Mouse (Mus musculus) ES-E14 (cell line): ENCODE data around the gene March5. TPM values are rescaled to one million over a fixed set of nuclear protein-coding genes. Genes with fewer than 3 reads are reported as not detected.

Experiments used
- DNase-seq: peaks from one replicate; pipeline ENCODE4 v3.0.0-alpha.2; 2013; ENCODE audit warnings: low read depth, low spot score
- H3K27ac ChIP-seq: 2 replicates; pipeline ENCODE4 v1.5.1; 2012; ENCODE audit warnings: low read depth, mild to moderate bottlenecking, low read length, moderate library complexity, mixed read lengths; ENCODE audit not compliant: poor library complexity, insufficient read depth, severe bottlenecking
- H3K36me3 ChIP-seq: 2 replicates; pipeline ENCODE4 v1.6.1; 2012; ENCODE audit warnings: mild to moderate bottlenecking, low read length, moderate library complexity, mixed read lengths; ENCODE audit not compliant: control insufficient read depth, poor library complexity, insufficient read depth, severe bottlenecking
- H3K4me1 ChIP-seq, 2 experiments: fragments of 150-350 bp in 1 of 2; sonication (generic) in 1 of 2; 2 replicates each; pipeline ENCODE4 v1.6.1; 2012; ENCODE audit warnings: low read length in 2 of 2, mild to moderate bottlenecking in 1 of 2, mixed read lengths in 1 of 2; ENCODE audit not compliant: control insufficient read depth in 2 of 2, insufficient read depth in 2 of 2, poor library complexity in 1 of 2
- H3K4me3 ChIP-seq, 2 experiments: fragments of 150-350 bp in 1 of 2; sonication (generic) in 1 of 2; 2 replicates each; pipeline ENCODE4 v1.5.1; 2012; ENCODE audit warnings: low read length in 2 of 2, low read depth in 1 of 2, mild to moderate bottlenecking in 1 of 2, mixed read lengths in 1 of 2; ENCODE audit not compliant: insufficient read depth in 1 of 2, poor library complexity in 1 of 2, severe bottlenecking in 1 of 2
- H3K9ac ChIP-seq: 2 replicates; pipeline ENCODE4 v1.6.1; 2012; ENCODE audit warnings: low read depth, mild to moderate bottlenecking, low read length, mixed read lengths; ENCODE audit not compliant: poor library complexity, insufficient read depth, severe bottlenecking
- H3K9me3 ChIP-seq: fragments of 150-350 bp; sonication (generic); 2 replicates; pipeline ENCODE4 v1.6.1; 2012; ENCODE audit warnings: low read depth, mild to moderate bottlenecking, low read length; ENCODE audit not compliant: control insufficient read depth, insufficient read depth
- CHD2 ChIP-seq: IDR thresholded peaks from 2 replicates; pipeline ENCODE4 v1.6.1; 2014; ENCODE audit warnings: mild to moderate bottlenecking, low read depth, low read length, inconsistent platforms
- HCFC1 ChIP-seq: IDR thresholded peaks from 2 replicates; pipeline ENCODE4 v1.6.1; 2012; ENCODE audit warnings: low read length, inconsistent platforms, borderline replicate concordance; ENCODE audit not compliant: insufficient read depth
- MAFK ChIP-seq: IDR thresholded peaks from 2 replicates; pipeline ENCODE4 v1.6.1; 2014; ENCODE audit warnings: mild to moderate bottlenecking, low read depth, low read length, inconsistent platforms; ENCODE audit not compliant: insufficient read depth
- ZC3H11A ChIP-seq: IDR thresholded peaks from 2 replicates; pipeline ENCODE4 v1.6.1; 2012; ENCODE audit warnings: low read depth, mild to moderate bottlenecking, inconsistent platforms, low read length, borderline replicate concordance
- ZNF384 ChIP-seq: IDR thresholded peaks from 2 replicates; pipeline ENCODE4 v1.6.1; 2012; ENCODE audit warnings: low read depth, low read length, inconsistent platforms
- in situ Hi-C, 2 experiments: fragments of 600-800 bp; cut with MboI; formaldehyde crosslinking; loops; one replicate each; pipeline ENCODE4 v1.15.1; 2025; ENCODE audit warnings: low sequenced_read_pairs in 2 of 2, inconsistent platforms in 1 of 2; ENCODE audit not compliant: unreplicated experiment in 2 of 2
- total RNA-seq: library from RNA; depleted of rRNA; stranded (reverse); fragments of 300-350 nt; gene quantifications from 2 replicates; pipeline ENCODE4 v1.2.3, GENCODE M21; 2012; rRNA removed

March5 gene
- total RNA-seq, 1 experiment = 104 TPM

DNA sequence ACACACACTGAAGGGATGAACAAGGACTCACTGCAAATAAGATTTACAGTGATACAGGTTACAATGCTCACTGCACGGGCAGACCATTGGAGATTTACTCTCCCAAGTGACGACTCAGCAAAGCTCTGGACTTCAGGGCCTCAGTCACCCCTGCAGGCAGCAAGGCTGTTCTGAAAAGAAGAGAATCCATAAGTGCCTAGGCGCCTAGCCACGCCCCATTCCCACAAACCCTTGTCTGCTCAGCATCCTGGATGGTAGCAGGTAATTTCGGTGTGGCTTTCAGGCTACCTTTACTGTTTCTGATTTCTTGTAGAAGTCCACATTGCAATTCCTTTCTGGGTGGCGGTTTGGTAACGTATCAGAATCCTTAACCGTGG, 56.2 kb downstream of the March5 start:
- H3K27ac ChIP-seq = no peak overlapping the region
- H3K4me1 ChIP-seq = peaks cover 0 to 13% of the 10 kb centered on the region in 2 experiments; a peak in 1 of 4 replicates
- H3K36me3 ChIP-seq = no peaks in the 10 kb centered on the region
- in situ Hi-C loops = loop anchor here (10.0 to 25.0 kb wide), 2 partner anchors 201 to 219 kb away; no protein-coding TSS in a partner anchor
- H3K9ac ChIP-seq = no peak overlapping the region
- DNase-seq = no peak
- TF ChIP-seq ZNF384 = no peak
- TF ChIP-seq CHD2 = no peak
- no peak; the same call in 1 of the 2 replicates for TF ChIP-seq MAFK
- H3K4me3 ChIP-seq = peak overlapping the region; percentile 16 to 25; a peak in 3 of 4 replicates
- H3K9me3 ChIP-seq = no peaks in the 10 kb centered on the region

DNA sequence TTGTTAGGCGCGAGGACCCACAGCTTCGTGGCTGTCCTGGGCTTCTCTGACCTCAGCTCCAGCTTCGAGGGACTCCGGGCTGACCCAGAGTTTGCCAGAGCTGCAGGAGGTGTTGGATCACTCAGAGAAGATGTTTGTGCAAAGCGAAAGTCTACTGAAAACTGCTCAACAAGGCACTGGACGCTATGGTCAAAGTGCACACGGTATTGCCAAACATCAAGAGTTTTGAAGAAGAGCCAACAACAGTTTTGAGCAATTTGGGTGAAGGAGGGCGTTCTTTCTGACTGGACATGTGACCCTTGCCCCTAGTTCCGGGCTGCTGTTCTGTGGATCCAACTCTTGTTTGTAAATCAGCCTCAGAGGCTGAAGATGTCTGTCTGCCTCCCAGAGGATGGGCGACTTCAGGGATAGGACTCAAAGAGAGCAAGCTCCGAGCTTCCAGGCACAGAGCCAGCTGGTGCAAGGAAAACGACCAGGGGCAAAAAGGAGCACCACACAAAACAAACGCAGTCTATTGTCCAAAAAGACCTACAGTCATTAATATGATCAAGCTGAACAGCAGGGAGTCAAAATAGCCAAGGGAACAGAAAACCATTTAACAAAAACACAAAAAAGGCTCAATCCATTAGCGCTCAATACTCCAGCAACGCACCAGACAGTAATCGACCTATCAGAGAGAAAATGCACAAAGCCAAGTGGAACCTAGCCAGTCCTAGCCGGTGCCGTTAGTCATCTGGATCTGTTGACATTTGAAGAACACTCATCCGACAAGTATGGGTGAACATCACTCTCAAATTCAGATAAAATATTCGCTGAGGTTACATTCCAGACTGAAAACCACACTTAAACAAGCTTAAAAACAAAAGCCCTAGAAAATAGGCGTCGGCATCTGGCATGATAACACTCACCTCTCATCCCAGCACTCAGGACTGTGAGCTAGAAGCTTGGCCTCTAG, 56.9 kb downstream of the March5 start:
- TF ChIP-seq ZNF384 (no peak), HCFC1 (no peak), MAFK (no peak), ZC3H11A (no peak), CHD2 (no peak)

DNA sequence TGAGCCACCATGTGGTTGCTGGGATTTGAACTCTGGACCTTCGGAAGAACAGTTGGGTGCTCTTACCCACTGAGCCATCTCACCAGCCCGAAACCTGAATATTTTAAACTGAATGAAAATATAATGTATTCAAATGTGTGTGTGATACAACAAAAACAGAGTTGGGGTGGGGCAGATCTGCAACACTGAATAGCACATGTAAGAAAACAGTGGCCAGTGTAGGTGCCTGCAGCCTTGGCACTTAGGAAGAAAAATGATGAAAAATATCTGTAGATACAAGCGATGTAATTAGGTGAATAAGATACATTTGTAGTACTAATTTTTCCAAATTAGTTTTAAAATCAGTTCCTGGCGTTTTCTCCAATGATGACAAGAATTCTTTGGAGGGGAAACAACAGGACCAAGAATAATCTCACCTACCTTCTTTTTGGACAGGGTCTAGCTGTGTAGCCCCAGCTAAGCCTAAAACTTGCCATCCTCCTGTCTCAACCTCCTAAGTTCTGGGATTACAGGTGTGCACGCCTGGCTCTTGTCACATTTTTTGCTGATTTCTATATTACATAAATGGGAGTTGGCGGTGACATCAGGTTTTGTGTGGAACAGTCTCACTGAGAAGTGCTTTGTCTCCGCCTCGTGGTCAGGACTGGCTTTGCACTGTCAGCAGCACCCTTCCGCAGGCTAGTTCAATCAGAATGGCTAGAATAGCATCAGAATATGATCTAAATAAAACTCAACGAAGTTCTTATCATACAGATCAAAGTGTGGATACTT, 58.2 kb downstream of the March5 start:
- H3K4me3 ChIP-seq = no peak overlapping the region
- TF ChIP-seq CHD2 = no peak
- TF ChIP-seq ZC3H11A = peak; percentile 75
- TF ChIP-seq MAFK = peak; percentile 83
- no peak for TF ChIP-seq HCFC1
- TF ChIP-seq ZNF384 = no peak
- no peak overlapping the region for H3K9ac ChIP-seq
- in situ Hi-C loops = loop anchor here (10.0 to 25.0 kb wide), 2 partner anchors 203 to 221 kb away; no protein-coding TSS in a partner anchor
- H3K9me3 ChIP-seq = no peaks in the 10 kb centered on the region
- peaks cover 7% of the 10 kb centered on the region; the same call in 1 of the 2 replicates for H3K36me3 ChIP-seq
- H3K4me1 ChIP-seq = peaks cover 0 to 16% of the 10 kb centered on the region in 2 experiments; a peak in 1 of 4 replicates
- peak; percentile 50 for DNase-seq
- H3K27ac ChIP-seq = no peak overlapping the region

More for the DNA sequence above, 56.9 kb downstream of the March5 start:
- Histone ChIP-seq H3K36me3 (peaks cover 5% of the 10 kb centered on the region; the same call in 1 of the 2 replicates), H3K27ac (no peak overlapping the region), H3K9me3 (no peaks in the 10 kb centered on the region), H3K9ac (no peak overlapping the region), H3K4me1 (peaks cover 0 to 16% of the 10 kb centered on the region in 2 experiments; a peak in 1 of 4 replicates), H3K4me3 (peak overlapping the region; percentile 16 to 25; a peak in 3 of 4 replicates)
- DNase-seq = no peak
- in situ Hi-C loops = loop anchor here (10.0 to 25.0 kb wide), 2 partner anchors 202 to 219 kb away; no protein-coding TSS in a partner anchor

DNA sequence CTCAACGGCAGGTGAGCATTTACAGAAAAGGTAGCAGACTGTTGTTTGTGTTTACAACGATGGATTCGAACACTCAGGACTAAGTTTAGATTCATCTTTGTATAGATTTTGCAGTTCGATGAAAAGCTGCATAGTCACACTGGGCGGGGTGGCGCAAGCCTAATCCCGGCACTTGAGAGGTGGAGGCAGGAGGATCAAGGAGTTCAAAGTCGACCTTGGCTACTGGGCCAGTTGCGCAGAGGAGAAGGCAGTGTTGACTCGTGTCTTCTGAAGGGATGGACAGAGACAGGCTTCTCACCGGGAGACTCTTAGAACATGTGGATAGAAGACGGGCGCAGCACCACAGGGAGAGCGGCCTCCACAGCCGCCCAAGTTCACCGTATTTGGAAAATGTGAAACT, 61.8 kb downstream of the March5 start:
- Histone ChIP-seq H3K27ac (no peak overlapping the region), H3K36me3 (peaks cover 12% of the 10 kb centered on the region), H3K9me3 (no peaks in the 10 kb centered on the region), H3K9ac (no peak overlapping the region), H3K4me3 (no peak overlapping the region), H3K4me1 (peaks cover 0 to 7% of the 10 kb centered on the region in 2 experiments; a peak in 1 of 4 replicates)
- in situ Hi-C loops = loop anchor here (10.0 to 25.0 kb wide), 2 partner anchors 207 to 224 kb away; no protein-coding TSS in a partner anchor
- TF ChIP-seq MAFK = 0 out of 2 replicates have a peak, but pooled peaks have one; percentile 8
- no peak for TF ChIP-seq ZC3H11A
- TF ChIP-seq HCFC1 = no peak
- DNase-seq = no peak

Other genes starting within 250 kb of the March5 start
- gene Cpeb3, start 1.1 kb downstream of the March5 start, total RNA-seq = 1.8 and 1.9 TPM in 2 replicates
- 44.8 and 47.3 TPM in 2 replicates for gene Ide, start 130.3 kb downstream of the March5 start, total RNA-seq
- 49.9 and 59.4 TPM in 2 replicates for gene Kif11, start 168.9 kb downstream of the March5 start, total RNA-seq
- 1.9 and 2.1 TPM in 2 replicates for gene Hhex, start 227.3 kb downstream of the March5 start, total RNA-seq